Mouse (Mus musculus): ENCODE measurements around the gene Ppp3cb.

- TF ChIP-seq POLR2A (IDR thresholded peaks at IDR 0.05; ENCODE audit: insufficient read depth, low read depth, low read length) (peak; percentile 47), CTCF (IDR thresholded peaks at IDR 0.05) (no peak)
These were observed at the start of gene Ppp3cb for GRCm38 (mm10) chr14:20546415-20546814.
